Mouse (Mus musculus) thymus, postnatal 4 days (tissue): ENCODE results near the gene Hrg.
"Not testable (repeated sequence)": the region's sequence is repeated elsewhere in the genome, so short reads cannot be mapped to it uniquely, and the experiment has no call there.

ENCODE experiments used
- DNase-seq: peaks from one replicate; pipeline ENCODE4 v3.0.0; 2021

Gene Hrg

DNA sequence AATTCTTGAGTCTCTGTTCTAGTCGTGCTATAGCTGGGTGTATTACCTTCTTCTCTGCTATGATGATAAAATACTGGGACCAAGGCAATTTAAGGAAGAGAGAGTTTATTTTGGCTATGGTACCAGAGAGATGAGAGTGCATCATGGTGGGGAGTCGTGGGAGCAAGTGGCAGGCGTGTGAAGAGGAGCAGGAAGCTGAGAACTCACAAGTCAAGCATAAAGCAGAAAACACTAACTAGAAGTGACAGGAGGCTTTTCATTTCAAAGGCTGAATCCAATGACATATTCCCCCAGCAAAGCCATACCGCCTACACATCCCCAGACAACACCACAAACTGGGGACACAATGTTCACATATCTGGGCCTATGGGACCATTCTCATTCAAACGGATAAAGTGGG lies 11.4 kb downstream of the Hrg start:
- DNase-seq = no peak

DNA sequence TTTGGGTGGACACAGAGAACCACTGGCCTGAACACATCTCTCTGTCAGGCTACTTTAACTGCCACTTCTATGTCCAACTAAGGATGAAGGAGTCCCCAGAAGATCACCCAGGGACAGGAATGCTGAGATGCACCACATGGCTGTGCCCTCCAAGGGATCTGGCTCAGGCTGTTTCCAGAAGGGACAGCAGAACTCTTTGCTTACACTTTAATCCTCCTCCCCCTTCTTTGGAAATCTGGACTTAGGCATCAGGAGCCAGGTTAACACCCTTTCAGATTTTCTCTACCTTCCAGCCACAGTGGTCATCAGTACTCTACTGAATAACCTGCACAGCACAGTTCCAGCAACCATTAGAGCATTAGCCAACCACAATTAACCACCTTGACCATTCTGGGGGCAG lies 12.4 kb downstream of the Hrg start:
- DNase-seq = no peak

DNA sequence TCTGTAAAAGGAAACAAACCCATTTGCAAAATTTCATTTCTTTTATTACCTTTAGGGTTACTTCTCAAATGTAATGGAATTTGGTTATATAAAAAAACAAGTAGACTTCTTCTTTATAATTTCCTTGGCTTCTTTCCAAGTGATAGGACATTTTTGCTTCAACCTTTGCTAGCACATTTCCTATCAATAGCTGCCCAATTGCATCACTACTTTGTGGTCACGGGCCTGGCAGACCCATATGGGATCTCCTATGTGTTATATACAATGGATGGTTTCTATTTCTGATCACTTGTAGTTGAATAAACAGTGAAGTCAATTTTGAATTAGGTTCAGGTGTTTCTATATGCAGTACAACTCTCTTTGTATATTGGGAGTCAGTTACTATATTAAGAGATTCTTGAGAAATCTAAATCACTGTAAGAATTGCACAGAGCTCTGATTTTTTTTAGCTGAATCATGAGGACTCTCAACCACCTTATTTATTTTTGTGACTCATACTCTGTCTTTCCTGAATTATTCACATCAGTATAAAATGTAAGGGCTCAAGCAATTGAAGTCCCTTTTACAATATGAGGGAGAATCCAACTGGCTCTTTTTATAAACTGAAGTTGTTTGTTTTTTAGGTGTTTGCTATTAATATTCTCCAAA lies 16.6 kb downstream of the Hrg start:
- DNase-seq = no peak

DNA sequence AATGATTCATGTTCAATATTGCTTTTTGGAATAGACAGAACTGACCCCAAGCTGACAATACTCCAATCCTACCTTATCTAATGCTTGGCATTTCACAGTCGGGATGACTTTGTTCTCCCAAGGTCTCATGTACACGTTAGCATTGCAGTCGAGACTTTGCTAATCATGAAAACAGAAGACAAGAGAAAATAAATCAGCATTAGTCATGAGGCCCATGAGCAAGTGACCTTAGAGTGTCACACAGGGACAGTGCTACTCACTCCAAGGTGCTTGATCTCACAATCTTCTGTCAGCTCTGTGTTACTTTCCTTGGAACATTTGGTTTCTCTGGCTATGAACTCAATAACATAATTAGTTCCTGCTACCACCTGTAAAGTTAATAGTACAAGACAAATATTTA lies 46.1 kb downstream of the Hrg start:
- DNase-seq = not testable (repeated sequence)
